Mouse (Mus musculus) embryonic facial prominence, embryonic 14.5 days (tissue): ENCODE measurements around the gene Ubxn11. TPM values are rescaled to one million over a fixed set of nuclear protein-coding genes. Genes with fewer than 3 reads are reported as not detected.

ENCODE experiments used
- ATAC-seq: fragments of 200-750 bp; cut with Nextera tagmentation; 2 replicates; pipeline ENCODE4 v1.8.0; 2017; ENCODE audit warnings: low read depth, moderate number of reproducible peaks, moderate TSS enrichment
- DNase-seq: peaks from one replicate; pipeline ENCODE4 v3.0.0-alpha.2; 2015; ENCODE audit warnings: low spot score
- H3K27ac ChIP-seq: fragments of 300-500 bp; sonication (generic); replicated peaks from 2 replicates; pipeline ENCODE4 v1.5.1; 2014; ENCODE audit warnings: low read depth, mild to moderate bottlenecking, low read length, moderate library complexity
- H3K27me3 ChIP-seq: fragments of 300-500 bp; sonication (generic); replicated peaks from 2 replicates; pipeline ENCODE4 v1.6.1; 2014; ENCODE audit warnings: low read length; ENCODE audit not compliant: control insufficient read depth, insufficient read depth
- H3K36me3 ChIP-seq: fragments of 300-500 bp; sonication (generic); 2 replicates; pipeline ENCODE4 v1.6.1; 2014; ENCODE audit warnings: low read length, mixed read lengths; ENCODE audit not compliant: control insufficient read depth, insufficient read depth
- H3K4me1 ChIP-seq: fragments of 300-500 bp; sonication (generic); 2 replicates; pipeline ENCODE4 v1.6.1; 2014; ENCODE audit warnings: antibody characterized with exemption, low read length; ENCODE audit not compliant: control insufficient read depth, insufficient read depth
- H3K4me2 ChIP-seq: fragments of 300-500 bp; sonication (generic); 2 replicates; pipeline ENCODE4 v1.6.1; 2014; ENCODE audit warnings: low read depth, mild to moderate bottlenecking, low read length, moderate library complexity, mixed read lengths
- H3K4me3 ChIP-seq: fragments of 300-500 bp; sonication (generic); 2 replicates; pipeline ENCODE4 v1.5.1; 2014; ENCODE audit warnings: low read depth, mild to moderate bottlenecking, low read length
- H3K9ac ChIP-seq: fragments of 300-500 bp; sonication (generic); 2 replicates; pipeline ENCODE4 v1.6.1; 2014; ENCODE audit warnings: low read depth, mild to moderate bottlenecking, low read length, moderate library complexity, mixed read lengths
- H3K9me3 ChIP-seq: fragments of 300-500 bp; sonication (generic); 2 replicates; pipeline ENCODE4 v1.6.1; 2016; ENCODE audit warnings: low read length; ENCODE audit not compliant: control insufficient read depth
- WGBS: fragments of 180-500 bp; shearing (Covaris S2); extraction: QIAGEN DNeasy Blood & Tissue Kit; methylation state at CpG from one replicate; pipeline ENCODE4 v1.1.7; 2014; 5-methylcytosine and 5-hydroxymethylcytosine counted together
- polyA plus RNA-seq: library from polyadenylated mRNA; unstranded; fragments of >200 nt; fragmentation: Nextera tagmentation; extraction: Ambion mirVana; gene quantifications from 2 replicates; pipeline ENCODE4 v1.2.1, GENCODE M21; 2014

Ubxn11 gene
- polyA plus RNA-seq, 1 experiment from 2014 or later: 10.2 TPM

GRCm38 (mm10) chr4:134172391-134172790 lies 70.0 kb downstream of the Ubxn11 start:
- WGBS: 81% methylated on average over 3 of the region's 3 CpGs
- Histone ChIP-seq H3K9ac (no peak overlapping the region), H3K36me3 (0 out of 2 replicates have a peak, but pooled peaks cover 9% of the 10 kb centered on the region), H3K9me3 (no peaks in the 10 kb centered on the region), H3K4me2 (no peak overlapping the region), H3K4me3 (no peak overlapping the region), H3K27ac (no peak overlapping the region), H3K27me3 (no peaks in the 10 kb centered on the region), H3K4me1 (no peaks in the 10 kb centered on the region)
- ATAC-seq (no peak), DNase-seq (no peak)

Other genes starting within 250 kb of the Ubxn11 start
- gene Rps6ka1, start 214.8 kb upstream of the Ubxn11 start, polyA plus RNA-seq: 27.3 and 29.9 TPM in 2 replicates
- 2,056 and 2,380 TPM in 2 replicates for gene Hmgn2, start 133.9 kb upstream of the Ubxn11 start, polyA plus RNA-seq
- 42.3 and 48.9 TPM in 2 replicates for gene Dhdds, start 101.7 kb upstream of the Ubxn11 start, polyA plus RNA-seq
- gene Lin28a, start 83.7 kb upstream of the Ubxn11 start, polyA plus RNA-seq: not detected in 2 replicates
- gene Zfp683, start 48.7 kb upstream of the Ubxn11 start, polyA plus RNA-seq: not detected in 2 replicates
- 5.6 and 6.5 TPM in 2 replicates for gene Crybg2, start 41.8 kb upstream of the Ubxn11 start, polyA plus RNA-seq
- 15.6 and 19.3 TPM in 2 replicates for gene Cd52, start 7.5 kb upstream of the Ubxn11 start, polyA plus RNA-seq
- 445 and 477 TPM in 2 replicates for gene Sh3bgrl3, start 26.2 kb downstream of the Ubxn11 start, polyA plus RNA-seq
- 40.2 and 46.2 TPM in 2 replicates for gene Cep85, start 84.5 kb downstream of the Ubxn11 start, polyA plus RNA-seq
- 0.35 TPM in 1 of 2 replicates, not detected in the other for gene Gm7534, start 100.4 kb downstream of the Ubxn11 start, polyA plus RNA-seq
- gene Catsper4, start 124.8 kb downstream of the Ubxn11 start, polyA plus RNA-seq: not detected in 2 replicates
- gene Cnksr1, start 135.8 kb downstream of the Ubxn11 start, polyA plus RNA-seq: 2.4 and 2.6 TPM in 2 replicates
- gene E130218I03Rik, start 141.1 kb downstream of the Ubxn11 start, polyA plus RNA-seq: 0.29 and 0.67 TPM in 2 replicates
- gene Zfp593, start 143.0 kb downstream of the Ubxn11 start, polyA plus RNA-seq: 13.7 and 15.7 TPM in 2 replicates
- gene Gm30191, start 144.4 kb downstream of the Ubxn11 start, polyA plus RNA-seq: 0.28 TPM in 1 of 2 replicates, not detected in the other
- 6.8 and 7.4 TPM in 2 replicates for gene Grrp1, start 151.5 kb downstream of the Ubxn11 start, polyA plus RNA-seq
- 18.5 and 19.6 TPM in 2 replicates for gene Pdik1l, start 185.3 kb downstream of the Ubxn11 start, polyA plus RNA-seq
- 2.0 and 2.5 TPM in 2 replicates for gene Trim63, start 212.6 kb downstream of the Ubxn11 start, polyA plus RNA-seq
- 0.13 and 0.42 TPM in 2 replicates for gene Slc30a2, start 240.6 kb downstream of the Ubxn11 start, polyA plus RNA-seq